Mouse (Mus musculus) heart, adult 9 months (tissue): ENCODE data around the gene Rbm28.

Experiments
- DNase-seq, 2 experiments: peaks; one replicate each; pipeline ENCODE4 v3.0.0; 2022; ENCODE audit warnings: low spot score in 2 of 2

The Rbm28 gene

GRCm38 (mm10) chr6:29164314-29165244 lies at the start of gene Rbm28:
Rbm28 (minus strand) TSS chr6:29165006.
- peak; percentile 79 to 94 for DNase-seq

DNA sequence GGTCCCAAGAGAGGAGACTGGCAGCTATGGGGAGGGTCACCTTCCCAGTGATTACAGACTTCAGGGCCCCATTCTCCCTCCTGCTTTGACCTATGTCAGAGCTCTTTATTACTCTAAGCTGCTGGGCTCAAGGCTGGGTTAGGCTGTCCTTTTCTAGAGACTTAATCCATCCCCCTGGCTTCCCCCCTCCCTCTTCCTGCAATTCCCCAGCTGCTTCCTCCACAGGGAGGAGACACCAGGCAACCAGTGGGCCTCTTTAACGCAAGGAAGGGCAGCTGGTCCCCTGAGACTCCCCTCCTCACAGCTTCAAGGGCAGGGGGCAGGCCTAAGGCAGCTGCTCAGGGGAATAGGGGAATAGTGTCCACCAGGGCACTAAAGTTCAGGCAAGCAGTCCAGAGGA lies 49.4 kb upstream of the Rbm28 start:
- peak; percentile 57 to 80 for DNase-seq

- no peak for DNase-seq
Observed at GRCm38 (mm10) chr6:29213436-29213835, 48.6 kb upstream of the Rbm28 start.

- DNase-seq: peak; percentile 79 to 83
Observed at GRCm38 (mm10) chr6:29211806-29212492, 47.1 kb upstream of the Rbm28 start.

DNA sequence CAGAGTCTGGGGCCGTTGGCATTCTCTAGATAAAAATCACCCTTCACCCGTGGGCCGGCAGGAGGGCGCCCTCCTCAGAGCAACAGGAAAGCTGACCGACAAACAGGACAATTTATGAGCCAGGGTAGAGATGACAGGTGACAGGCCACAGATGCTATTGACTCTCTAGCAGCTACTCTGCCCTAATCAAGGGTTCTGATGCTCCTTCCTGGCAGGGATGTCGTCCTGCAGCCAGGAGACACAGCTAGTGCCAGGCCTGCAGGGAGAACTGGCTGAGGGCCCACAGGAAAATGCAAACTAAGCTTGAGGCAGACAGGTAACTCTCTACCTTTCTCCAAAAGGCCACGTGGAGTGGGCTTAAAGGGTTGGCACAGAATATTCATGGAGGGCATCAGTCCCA lies 46.3 kb upstream of the Rbm28 start:
- DNase-seq: no peak

DNA sequence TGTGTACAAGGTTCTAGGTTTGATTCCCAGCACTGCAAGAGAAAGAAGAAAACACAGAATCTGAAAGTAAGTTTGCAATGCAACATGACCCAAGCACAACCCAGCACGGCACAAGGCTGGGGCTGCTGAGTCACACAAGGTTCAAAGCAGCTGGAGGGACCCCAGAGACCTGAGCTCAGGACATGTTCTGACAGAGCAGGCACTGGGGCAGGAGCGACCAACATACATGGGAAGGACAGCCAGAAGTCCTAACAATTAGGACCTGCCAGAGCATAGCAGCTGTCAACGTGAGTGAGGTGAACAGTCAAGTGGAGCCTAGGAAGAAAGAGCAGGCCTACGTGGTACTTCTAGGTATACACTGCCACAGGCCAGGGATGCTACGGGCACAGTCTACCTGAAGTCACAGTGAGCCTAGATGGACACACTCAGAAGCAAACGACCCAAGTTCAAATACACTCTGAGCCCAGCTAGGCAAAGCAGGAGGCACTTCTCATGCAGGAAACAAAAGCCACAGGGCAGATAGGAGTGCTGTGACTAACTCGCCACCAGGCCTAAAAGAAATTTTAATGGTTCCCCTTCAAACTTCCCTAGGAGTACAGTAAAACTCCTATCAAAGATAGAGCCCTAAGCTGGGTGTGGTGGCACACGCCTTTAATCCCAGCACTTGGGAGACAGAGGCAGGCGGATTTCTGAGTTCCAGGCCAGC lies 45.6 kb upstream of the Rbm28 start:
- no peak for DNase-seq

GRCm38 (mm10) chr6:29208178-29208577 lies 43.4 kb upstream of the Rbm28 start:
- no peak for DNase-seq

DNA sequence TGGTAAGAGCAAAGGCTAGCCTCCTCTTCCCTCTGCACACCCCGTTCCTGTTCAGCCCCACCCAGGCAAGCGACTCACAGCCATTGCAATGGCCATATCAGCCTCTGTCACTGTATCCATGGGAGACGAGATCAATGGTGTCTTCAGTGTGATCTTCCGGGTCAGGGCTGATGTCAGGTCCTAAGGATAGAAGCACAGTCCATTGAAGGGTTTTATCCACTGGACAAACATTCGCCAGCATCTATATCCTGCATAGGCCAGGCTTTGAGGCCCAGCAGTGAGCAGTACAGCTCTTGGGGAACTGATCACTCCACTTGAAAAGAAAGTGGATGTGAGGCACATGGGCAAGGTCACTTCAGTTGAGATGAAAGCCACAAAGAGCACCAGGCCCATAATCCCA lies 42.2 kb upstream of the Rbm28 start:
- no peak for DNase-seq

- DNase-seq: no peak
Observed at GRCm38 (mm10) chr6:29206006-29206405, 41.2 kb upstream of the Rbm28 start.

- DNase-seq: peak in 1 of 2 experiments; percentile 58
Observed at GRCm38 (mm10) chr6:29204932-29205614, 40.3 kb upstream of the Rbm28 start.

- no peak for DNase-seq
Observed at GRCm38 (mm10) chr6:29203861-29204585, 39.2 kb upstream of the Rbm28 start.

GRCm38 (mm10) chr6:29203096-29203495 lies 38.3 kb upstream of the Rbm28 start:
- no peak for DNase-seq

DNA sequence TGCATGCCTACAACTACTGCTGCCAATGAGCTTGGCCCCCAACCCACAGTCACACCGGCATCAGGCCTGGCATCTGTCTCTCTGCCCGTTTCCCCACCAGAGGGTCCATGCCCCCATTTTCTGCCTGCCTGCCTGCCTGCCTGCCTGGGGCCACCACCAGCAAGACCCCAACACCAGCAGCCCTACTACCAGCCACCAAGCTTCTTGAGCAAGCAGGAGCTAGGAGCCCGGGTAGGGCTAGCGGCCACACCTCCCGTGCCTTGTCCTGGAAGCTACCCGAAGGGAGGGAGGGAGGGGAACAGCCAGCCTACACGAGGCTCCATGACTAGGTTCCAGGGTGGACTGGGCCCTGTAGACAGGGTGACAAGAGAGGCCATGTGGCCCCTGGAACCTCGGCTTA lies 37.2 kb upstream of the Rbm28 start:
- no peak for DNase-seq

DNA sequence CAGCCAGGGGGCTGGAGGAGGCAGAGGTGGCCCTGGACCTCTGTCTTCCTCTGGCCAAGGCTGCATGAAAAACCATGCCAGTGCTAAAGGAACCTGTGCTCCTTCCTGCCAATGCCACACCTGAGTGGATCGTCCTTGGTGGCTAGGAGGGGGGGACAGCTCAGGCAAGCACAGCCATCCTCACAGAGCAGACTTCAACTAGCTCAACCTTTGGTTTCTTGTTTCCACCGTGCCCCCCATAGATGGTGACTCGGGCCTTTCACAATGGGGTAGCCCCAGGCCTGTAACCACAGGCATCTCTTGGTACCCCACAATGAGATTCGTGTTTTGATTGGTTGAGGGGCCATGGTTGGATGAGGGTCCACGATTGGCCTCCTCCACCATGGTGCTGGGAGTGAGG lies 36.5 kb upstream of the Rbm28 start:
- DNase-seq: no peak

DNA sequence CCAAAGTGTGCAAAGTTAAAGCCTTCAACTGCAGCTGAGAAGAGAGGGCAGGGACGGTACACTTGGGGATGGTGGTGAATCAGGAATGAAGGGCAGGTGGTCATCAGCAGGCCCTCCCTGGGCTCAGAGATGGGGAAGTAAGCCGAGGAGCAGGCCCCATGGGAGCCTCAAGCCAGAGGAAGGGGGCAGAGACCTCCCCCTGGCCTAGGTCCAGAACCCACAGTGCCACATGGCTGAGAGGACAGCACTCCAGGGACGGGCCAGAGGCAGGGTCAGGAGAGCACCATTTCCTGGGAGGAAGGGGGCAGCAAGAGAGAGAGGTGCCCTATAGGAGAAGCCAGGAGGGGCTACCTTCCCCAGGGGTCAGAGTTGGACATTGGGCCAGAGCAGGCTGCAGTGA lies 35.7 kb upstream of the Rbm28 start:
- no peak for DNase-seq

DNA sequence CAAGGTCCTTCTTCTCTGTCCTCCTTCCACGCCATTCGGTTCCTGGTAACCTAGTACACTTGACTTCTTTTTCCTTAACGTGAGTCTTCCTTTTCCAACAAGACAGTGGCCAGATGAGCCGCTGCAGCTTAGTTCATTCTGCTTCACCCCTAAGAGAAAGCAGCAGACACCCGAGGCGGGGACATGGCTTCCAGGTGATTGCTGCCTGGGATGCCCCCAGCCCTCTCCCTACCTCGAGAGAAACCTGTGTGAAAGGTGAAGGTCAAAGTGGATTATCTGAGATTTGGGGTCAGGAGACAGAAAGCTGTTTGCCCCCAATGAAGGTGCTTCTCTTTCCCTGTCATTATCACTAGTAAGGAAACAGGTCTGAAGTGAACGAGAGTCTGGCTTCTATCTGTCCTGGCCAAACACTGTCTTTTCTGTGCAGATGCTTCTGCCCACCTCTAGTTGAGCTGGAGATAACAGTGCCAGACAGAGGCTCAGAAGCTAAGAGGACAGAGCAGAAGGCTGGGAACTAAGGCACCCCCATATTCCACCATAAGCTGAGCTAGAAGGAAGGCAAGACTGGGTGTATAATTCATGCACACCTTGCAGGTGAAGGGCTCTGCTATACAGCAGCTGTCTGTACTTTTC lies 34.5 kb upstream of the Rbm28 start:
- DNase-seq: no peak

- DNase-seq: peak; percentile 92
Observed at GRCm38 (mm10) chr6:29198309-29199222, 33.8 kb upstream of the Rbm28 start.

DNA sequence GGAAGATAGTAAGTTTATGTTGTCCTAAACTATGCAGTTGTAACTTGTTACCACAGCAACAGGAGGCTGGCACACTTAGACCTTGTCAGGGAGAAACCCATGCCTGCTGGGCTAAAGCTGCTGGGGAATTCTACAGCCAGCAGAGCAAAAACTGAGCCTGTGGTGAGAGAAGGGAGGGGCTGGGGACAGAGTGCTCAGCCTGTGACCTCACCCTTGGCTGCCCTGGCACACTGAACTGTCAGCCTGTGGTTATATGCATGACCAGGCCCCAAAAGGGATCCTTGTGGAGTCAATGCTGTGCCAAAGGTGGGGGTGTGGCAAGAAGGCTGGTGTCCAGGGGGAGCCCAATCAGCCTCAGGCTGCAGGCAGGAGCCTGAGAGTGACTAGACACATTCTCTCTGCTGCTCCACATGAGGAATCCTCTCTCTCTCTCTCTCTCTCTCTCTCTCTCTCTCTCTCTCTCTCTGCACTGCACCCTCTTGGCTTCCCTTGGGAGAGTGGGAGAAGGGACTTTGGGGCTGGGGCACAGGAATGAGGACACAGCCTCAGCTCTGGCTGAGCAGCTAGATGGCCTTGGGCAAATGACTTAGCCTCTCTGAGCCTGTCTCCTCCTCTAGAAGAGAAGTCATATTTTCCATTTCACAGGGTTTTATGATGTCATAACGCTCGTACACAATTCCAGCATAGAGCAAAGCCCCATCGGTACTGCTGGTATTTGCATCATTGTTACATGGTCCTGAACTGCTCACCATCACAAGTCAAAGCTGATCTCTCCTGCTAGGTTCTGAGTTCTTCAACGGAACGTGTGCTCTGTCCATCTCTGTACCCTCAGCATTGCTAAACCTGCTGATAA lies 31.3 kb upstream of the Rbm28 start:
- DNase-seq: peak in 1 of 2 experiments; percentile 53

- no peak for DNase-seq
Observed at GRCm38 (mm10) chr6:29195146-29195545, 30.3 kb upstream of the Rbm28 start.
